Mouse (Mus musculus): ENCODE measurements around the gene Lysmd2. TPM values are rescaled to one million over a fixed set of nuclear protein-coding genes. Genes with fewer than 3 reads are reported as not detected.

Gene Lysmd2
- polyA plus RNA-seq, 1 experiment: 120 TPM

GRCm38 (mm10) chr9:75684772-75685171, 59.2 kb downstream of the Lysmd2 start:
- peak overlapping the region; percentile 73 for H3K4me3 ChIP-seq (replicated peaks; ENCODE audit: insufficient read depth, low read depth, low read length)
- WGBS: 16% methylated on average over 3 of the region's 3 CpGs
- DNase-seq: peak; percentile 29 to 40
- no peaks in the 10 kb centered on the region; the same call in 1 of the 2 replicates for H3K4me1 ChIP-seq (ENCODE audit: control insufficient read depth, insufficient read depth, low read length)
- peak overlapping the region; percentile 77; the same call in 1 of the 2 replicates for H3K27ac ChIP-seq (ENCODE audit: insufficient read depth, low read length)
- H3K27me3 ChIP-seq (ENCODE audit: control insufficient read depth, insufficient read depth, low read length): no peaks in the 10 kb centered on the region
- TF ChIP-seq CTCF (IDR thresholded peaks at IDR 0.05; ENCODE audit: borderline replicate concordance, insufficient read depth, low read depth, low read length): no peak
- peak; percentile 9; the same call in 1 of the 2 replicates for TF ChIP-seq POLR2A (IDR thresholded peaks at IDR 0.05; ENCODE audit: borderline replicate concordance, insufficient read depth, low read length)

Other genes starting within 250 kb of the Lysmd2 start
- gene Mapk6, start 215.7 kb upstream of the Lysmd2 start, polyA plus RNA-seq (2012; rRNA removed): 71.3 and 76.0 TPM in 2 replicates
- 26.9 and 31.6 TPM in 2 replicates for gene Leo1, start 184.2 kb upstream of the Lysmd2 start, polyA plus RNA-seq (2012; rRNA removed)
- 45.4 and 50.6 TPM in 2 replicates for gene Tmod3, start 66.1 kb upstream of the Lysmd2 start, polyA plus RNA-seq (2012; rRNA removed)
- 86.2 and 86.7 TPM in 2 replicates for gene Tmod2, start 14.4 kb upstream of the Lysmd2 start, polyA plus RNA-seq (2012; rRNA removed)
- 237 and 254 TPM in 2 replicates for gene Scg3, start 58.3 kb downstream of the Lysmd2 start, polyA plus RNA-seq (2012; rRNA removed)
- 8.3 and 8.5 TPM in 2 replicates for gene Bmp5, start 149.6 kb downstream of the Lysmd2 start, polyA plus RNA-seq (2012; rRNA removed)

All from cerebellum, adult 2 months (tissue).